Mouse (Mus musculus) forebrain, embryonic 11.5 days (tissue): ENCODE measurements around the gene Actr2. TPM values are rescaled to one million over a fixed set of nuclear protein-coding genes. Genes with fewer than 3 reads are reported as not detected.
"Not testable (repeated sequence)": the region's sequence is repeated elsewhere in the genome, so short reads cannot be mapped to it uniquely, and the experiment has no call there.

ENCODE experiments used
- ATAC-seq: fragments of 200-750 bp; cut with Nextera tagmentation; replicated peaks from 2 replicates; pipeline ENCODE4 v1.8.0; 2017; ENCODE audit warnings: moderate TSS enrichment; ENCODE audit not compliant: low FRiP score
- DNase-seq: peaks from one replicate; pipeline ENCODE4 v3.0.0-alpha.2; 2017; ENCODE audit warnings: low spot score
- H3K27ac ChIP-seq: fragments of 300-500 bp; sonication (generic); 2 replicates; pipeline ENCODE4 v1.5.1; 2014; ENCODE audit warnings: low read depth, low read length
- H3K27me3 ChIP-seq: fragments of 300-500 bp; sonication (generic); 2 replicates; pipeline ENCODE4 v1.6.1; 2014; ENCODE audit warnings: mild to moderate bottlenecking, low read length, mixed read lengths; ENCODE audit not compliant: control insufficient read depth, insufficient read depth
- H3K36me3 ChIP-seq: fragments of 300-500 bp; sonication (generic); 2 replicates; pipeline ENCODE4 v1.6.1; 2014; ENCODE audit warnings: mild to moderate bottlenecking, low read length, moderate library complexity, mixed read lengths; ENCODE audit not compliant: control insufficient read depth, insufficient read depth
- H3K4me1 ChIP-seq: fragments of 300-500 bp; sonication (generic); replicated peaks from 2 replicates; pipeline ENCODE4 v1.6.1; 2014; ENCODE audit warnings: low read length, mixed read lengths; ENCODE audit not compliant: control insufficient read depth, insufficient read depth
- H3K4me2 ChIP-seq: fragments of 300-500 bp; sonication (generic); 2 replicates; pipeline ENCODE4 v1.6.1; 2014; ENCODE audit warnings: low read depth, mild to moderate bottlenecking, low read length, moderate library complexity, mixed read lengths; ENCODE audit not compliant: severe bottlenecking
- H3K4me3 ChIP-seq: fragments of 300-500 bp; sonication (generic); 2 replicates; pipeline ENCODE4 v1.5.1; 2014; ENCODE audit warnings: low read depth, low read length
- H3K9ac ChIP-seq: fragments of 300-500 bp; sonication (generic); 2 replicates; pipeline ENCODE4 v1.6.1; 2014; ENCODE audit warnings: low read length
- H3K9me3 ChIP-seq: fragments of 300-500 bp; sonication (generic); 2 replicates; pipeline ENCODE4 v1.6.1; 2016; ENCODE audit warnings: low read length, mixed read lengths; ENCODE audit not compliant: control insufficient read depth
- whole genome bisulfite sequencing: fragments of 180-500 bp; shearing (Covaris S2); extraction: QIAGEN DNeasy Blood & Tissue Kit; methylation state at CpG from one replicate; pipeline ENCODE4 v1.1.7; 2014; 5-methylcytosine and 5-hydroxymethylcytosine counted together
- polyA plus RNA-seq: library from polyadenylated mRNA; unstranded; fragments of >200 nt; fragmentation: Nextera tagmentation; extraction: Ambion mirVana; gene quantifications from 2 replicates; pipeline ENCODE4 v1.2.1, GENCODE M21; 2014

Actr2 gene
- polyA plus RNA-seq, 1 experiment from 2014 or later: 72.6 TPM

DNA sequence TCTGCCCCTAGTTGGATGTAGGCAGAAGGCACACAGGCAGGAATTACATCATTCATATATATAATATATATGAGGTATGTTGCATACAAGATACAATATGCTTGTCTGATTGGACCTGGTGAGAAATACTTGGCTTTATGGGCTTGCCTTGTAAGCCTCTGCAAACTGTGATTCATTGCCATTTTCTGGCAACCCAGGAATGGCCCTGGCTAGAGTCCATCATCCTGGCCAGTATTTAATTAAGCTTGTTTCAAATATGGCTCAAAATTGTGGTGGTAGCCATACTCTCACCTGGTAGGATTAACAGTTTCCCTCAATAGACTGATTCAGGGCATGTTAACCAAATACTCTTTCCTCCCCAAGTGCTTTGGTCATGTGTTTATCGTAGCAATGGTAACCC is 46.6 kb downstream of the Actr2 start:
- H3K27me3 ChIP-seq: no peaks in the 10 kb centered on the region
- no peak overlapping the region for H3K27ac ChIP-seq
- 0 out of 2 replicates have a peak, but pooled peaks cover 3% of the 10 kb centered on the region for H3K4me1 ChIP-seq
- no peaks in the 10 kb centered on the region; the same call in 1 of the 2 replicates for H3K36me3 ChIP-seq
- H3K4me3 ChIP-seq: no peak overlapping the region
- H3K9ac ChIP-seq: no peak overlapping the region
- 96% methylated on average over 1 of the region's 1 CpGs for WGBS
- H3K4me2 ChIP-seq: no peak overlapping the region
- H3K9me3 ChIP-seq: no peaks in the 10 kb centered on the region
- no peak for DNase-seq
- ATAC-seq: no peak

DNA sequence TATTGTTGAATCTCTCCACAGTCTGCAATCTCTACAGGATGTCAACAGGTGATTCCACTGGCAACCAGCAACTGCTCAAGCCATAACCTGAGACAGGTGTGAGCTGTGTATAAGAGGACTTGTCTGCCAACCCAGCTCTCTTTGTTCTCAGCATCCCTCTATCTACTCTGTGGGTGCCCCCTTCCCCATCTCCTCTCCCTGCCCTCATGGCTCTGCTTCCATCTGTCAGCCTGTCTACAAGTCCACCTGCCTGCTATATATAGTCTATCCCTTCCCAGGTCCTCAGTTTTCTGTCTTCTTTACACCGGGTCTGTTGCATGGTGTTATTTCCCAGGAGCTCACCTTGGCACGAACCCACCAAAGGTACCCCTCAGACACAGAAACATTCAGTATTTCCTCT is 47.8 kb downstream of the Actr2 start:
- no peak overlapping the region for H3K27ac ChIP-seq
- H3K9ac ChIP-seq: no peak overlapping the region
- H3K4me3 ChIP-seq: no peak overlapping the region
- no peaks in the 10 kb centered on the region for H3K9me3 ChIP-seq
- DNase-seq (no peak), ATAC-seq (no peak)
- 0 out of 2 replicates have a peak, but pooled peaks cover 3% of the 10 kb centered on the region for H3K4me1 ChIP-seq
- H3K4me2 ChIP-seq: no peak overlapping the region
- H3K36me3 ChIP-seq: no peaks in the 10 kb centered on the region; the same call in 1 of the 2 replicates
- no peaks in the 10 kb centered on the region for H3K27me3 ChIP-seq
- WGBS: 99% methylated on average over 2 of the region's 2 CpGs

DNA sequence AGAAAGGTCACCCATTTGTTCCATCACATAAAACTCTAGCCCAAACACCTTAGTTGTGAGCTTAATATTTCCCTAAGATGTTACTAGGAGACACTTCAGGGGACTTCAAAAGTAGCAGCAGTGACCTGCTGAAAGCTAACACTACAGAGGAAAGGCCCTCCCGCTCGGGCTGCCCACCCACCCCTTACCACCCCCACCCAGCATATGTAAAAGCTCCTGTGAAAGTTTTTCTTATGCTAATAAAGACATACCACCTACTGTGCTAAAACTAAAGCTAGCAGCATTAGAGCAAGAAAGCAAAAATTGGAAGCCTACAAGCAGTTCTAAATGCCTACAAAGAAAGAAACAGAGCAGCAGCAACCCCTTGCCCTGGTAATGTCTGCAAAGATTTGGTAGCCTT is 48.6 kb downstream of the Actr2 start:
- not testable (repeated sequence) for DNase-seq, H3K9ac ChIP-seq, H3K4me3 ChIP-seq, H3K27me3 ChIP-seq, H3K36me3 ChIP-seq, H3K9me3 ChIP-seq, H3K4me1 ChIP-seq, H3K27ac ChIP-seq, H3K4me2 ChIP-seq, ATAC-seq
- 19% methylated on average over 2 of the region's 2 CpGs for WGBS

DNA sequence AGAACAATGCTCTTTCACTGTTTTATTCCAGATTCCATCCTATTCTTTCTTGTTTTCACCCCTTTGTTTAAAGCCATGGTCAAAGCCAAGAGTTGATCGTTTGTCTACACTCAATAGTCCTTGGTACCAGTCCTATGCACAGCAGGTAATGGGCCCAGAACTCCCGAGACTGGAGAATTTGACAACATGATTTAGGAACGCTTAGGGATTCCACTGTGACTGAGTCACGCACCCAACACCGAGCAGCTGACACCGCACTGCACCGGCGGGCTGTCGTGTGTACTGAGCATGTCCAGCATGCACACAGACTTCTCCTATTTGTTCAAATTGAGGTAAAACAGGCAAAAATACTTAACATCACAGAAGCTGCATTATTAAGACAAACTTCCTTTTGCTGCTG is 49.9 kb downstream of the Actr2 start:
- not testable (repeated sequence) for H3K36me3 ChIP-seq, ATAC-seq, H3K9ac ChIP-seq, H3K4me3 ChIP-seq, H3K9me3 ChIP-seq, H3K27ac ChIP-seq, H3K27me3 ChIP-seq, DNase-seq, H3K4me2 ChIP-seq, H3K4me1 ChIP-seq
- 91% methylated on average over 9 of the region's 9 CpGs for WGBS

DNA sequence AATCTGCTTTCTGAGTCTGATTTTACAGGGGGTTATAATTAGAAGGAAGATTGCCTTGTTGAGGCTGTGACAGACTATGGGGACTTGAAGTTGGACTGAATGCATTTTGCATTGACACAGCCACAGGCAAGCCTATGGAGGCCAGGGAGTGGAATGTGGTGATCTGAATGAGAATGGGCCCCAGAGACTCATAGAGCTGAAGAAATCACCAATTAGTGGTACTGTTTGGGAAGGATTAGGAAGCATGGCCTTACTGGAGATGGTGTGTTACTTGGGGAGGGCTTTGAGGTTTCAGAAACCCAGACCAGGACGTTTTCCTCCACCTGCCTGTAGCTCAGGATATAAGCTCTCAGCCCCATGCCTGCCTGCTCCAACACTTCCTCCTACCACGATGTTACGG is 53.0 kb downstream of the Actr2 start:
- ATAC-seq (no peak), DNase-seq (no peak)
- no peak overlapping the region for H3K4me2 ChIP-seq
- no peaks in the 10 kb centered on the region for H3K4me1 ChIP-seq
- H3K9ac ChIP-seq: no peak overlapping the region
- H3K4me3 ChIP-seq: no peak overlapping the region
- no peaks in the 10 kb centered on the region for H3K9me3 ChIP-seq
- 78% methylated on average over 3 of the region's 3 CpGs for WGBS
- H3K27me3 ChIP-seq: no peaks in the 10 kb centered on the region
- no peak overlapping the region for H3K27ac ChIP-seq
- H3K36me3 ChIP-seq: no peaks in the 10 kb centered on the region; the same call in 1 of the 2 replicates

DNA sequence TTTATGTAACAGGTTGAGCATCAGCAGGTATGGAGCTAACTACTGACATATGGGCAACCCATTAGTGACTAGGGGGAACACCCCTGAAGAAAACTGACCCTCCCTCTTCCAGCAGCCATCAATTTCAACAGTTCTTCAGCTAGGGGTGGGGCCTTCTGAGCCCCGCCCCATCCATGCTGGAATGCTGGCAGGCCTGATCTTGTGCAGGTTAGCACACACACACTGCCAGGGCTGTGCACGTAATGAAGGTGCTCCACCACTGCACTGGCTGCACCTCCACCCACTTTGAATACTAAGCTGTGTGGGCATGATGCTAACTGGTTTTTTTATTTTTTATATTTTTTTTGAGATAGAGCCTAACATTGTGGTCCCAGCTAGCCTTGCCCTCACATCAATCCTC is 55.3 kb downstream of the Actr2 start:
- no peaks in the 10 kb centered on the region; the same call in 1 of the 2 replicates for H3K36me3 ChIP-seq
- no peak overlapping the region for H3K9ac ChIP-seq
- H3K4me2 ChIP-seq: no peak overlapping the region
- H3K9me3 ChIP-seq: no peaks in the 10 kb centered on the region
- ATAC-seq (no peak), DNase-seq (no peak)
- H3K27ac ChIP-seq: no peak overlapping the region
- 92% methylated on average over 2 of the region's 2 CpGs for WGBS
- H3K4me3 ChIP-seq: no peak overlapping the region
- H3K27me3 ChIP-seq: no peaks in the 10 kb centered on the region
- no peaks in the 10 kb centered on the region for H3K4me1 ChIP-seq

DNA sequence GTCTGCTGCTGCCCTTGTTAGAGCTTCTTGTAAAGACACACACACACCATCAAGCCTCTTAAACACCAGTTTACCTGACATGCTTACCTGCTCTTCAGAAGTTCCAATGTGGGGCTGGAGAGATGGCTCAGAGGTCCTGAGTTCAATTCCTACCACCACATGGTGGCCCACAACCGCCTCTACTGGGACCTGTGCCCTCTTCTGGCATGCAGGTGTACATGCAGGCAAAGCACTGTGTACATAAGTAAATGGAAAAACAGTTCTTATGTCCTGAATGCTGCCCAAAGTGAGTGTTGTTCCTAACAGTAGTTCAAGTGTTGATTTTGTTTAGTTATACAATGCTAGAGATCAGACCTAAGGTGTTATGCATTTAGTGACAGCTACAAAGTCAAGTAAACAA is 56.5 kb downstream of the Actr2 start:
- no peaks in the 10 kb centered on the region for H3K4me1 ChIP-seq
- 81% methylated on average over 1 of the region's 1 CpGs for WGBS
- no peaks in the 10 kb centered on the region; the same call in 1 of the 2 replicates for H3K36me3 ChIP-seq
- DNase-seq (no peak), ATAC-seq (no peak)
- H3K4me2 ChIP-seq: no peak overlapping the region
- H3K27me3 ChIP-seq: no peaks in the 10 kb centered on the region
- H3K4me3 ChIP-seq: no peak overlapping the region
- H3K27ac ChIP-seq: no peak overlapping the region
- no peak overlapping the region for H3K9ac ChIP-seq
- no peaks in the 10 kb centered on the region for H3K9me3 ChIP-seq

DNA sequence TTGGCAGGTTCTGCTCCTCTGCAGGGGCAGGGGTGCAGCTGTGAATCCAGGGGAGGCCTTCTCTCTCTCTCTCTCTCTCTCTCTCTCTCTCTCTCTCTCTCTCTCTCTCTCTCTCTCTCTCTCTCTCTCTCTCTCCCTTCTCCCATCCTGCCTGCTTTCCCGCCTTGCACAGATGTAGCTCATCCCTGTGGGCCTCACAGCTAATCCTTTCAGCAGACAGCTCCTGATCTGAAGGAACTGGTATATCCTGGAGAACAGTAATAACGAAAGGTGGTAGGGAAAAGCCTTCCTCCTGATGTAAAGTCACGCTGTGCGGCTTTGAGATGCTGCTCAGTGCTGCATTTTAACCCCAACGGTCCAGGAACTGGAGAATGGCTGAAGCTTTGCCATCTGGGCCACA is 58.1 kb downstream of the Actr2 start:
- Histone ChIP-seq H3K4me1 (no peaks in the 10 kb centered on the region), H3K9me3 (no peaks in the 10 kb centered on the region), H3K27ac (no peak overlapping the region), H3K4me2 (no peak overlapping the region), H3K27me3 (no peaks in the 10 kb centered on the region), H3K36me3 (no peaks in the 10 kb centered on the region), H3K4me3 (no peak overlapping the region), H3K9ac (no peak overlapping the region)
- no peak for DNase-seq
- WGBS: 44% methylated on average over 5 of the region's 5 CpGs
- no peak for ATAC-seq

DNA sequence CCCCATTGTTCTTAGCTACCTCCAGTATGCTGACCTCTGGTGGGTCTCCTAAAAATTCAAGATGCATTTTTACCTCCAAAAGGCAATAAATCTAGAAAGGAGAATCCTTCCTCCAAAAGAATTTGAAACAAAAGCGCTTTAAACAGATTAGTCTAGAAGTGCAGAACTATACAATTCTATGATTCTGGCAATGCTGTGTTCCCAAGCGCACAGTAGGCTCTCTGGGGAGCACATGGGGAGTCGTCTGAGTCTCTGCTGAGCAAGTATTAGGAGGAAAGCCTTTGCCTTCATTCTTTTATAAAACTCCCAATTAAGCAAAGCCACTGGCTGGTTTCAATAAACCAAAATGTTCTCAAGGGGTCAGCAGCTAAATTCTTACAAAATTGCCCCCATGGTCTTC is 58.8 kb downstream of the Actr2 start:
- DNase-seq: no peak
- no peak for ATAC-seq
- no peaks in the 10 kb centered on the region for H3K4me1 ChIP-seq
- 74% methylated on average over 3 of the region's 3 CpGs for WGBS
- H3K27ac ChIP-seq: no peak overlapping the region
- H3K27me3 ChIP-seq: no peaks in the 10 kb centered on the region
- H3K9ac ChIP-seq: no peak overlapping the region
- no peak overlapping the region for H3K4me2 ChIP-seq
- no peaks in the 10 kb centered on the region for H3K36me3 ChIP-seq
- no peaks in the 10 kb centered on the region for H3K9me3 ChIP-seq
- H3K4me3 ChIP-seq: no peak overlapping the region
